Mouse (Mus musculus) embryonic facial prominence, embryonic 13.5 days (tissue): ENCODE data around the gene Trim56. TPM values are rescaled to one million over a fixed set of nuclear protein-coding genes. Genes with fewer than 3 reads are reported as not detected.
"Not testable (repeated sequence)": the region's sequence is repeated elsewhere in the genome, so short reads cannot be mapped to it uniquely, and the experiment has no call there.

Experiments used
- ATAC-seq: fragments of 200-750 bp; cut with Nextera tagmentation; 2 replicates; pipeline ENCODE4 v1.8.0; 2017; ENCODE audit warnings: low read depth; ENCODE audit not compliant: insufficient number of reproducible peaks, insufficient read depth, low FRiP score, low TSS enrichment
- H3K27ac ChIP-seq: fragments of 300-500 bp; sonication (generic); 2 replicates; pipeline ENCODE4 v1.5.1; 2015; ENCODE audit warnings: moderate library complexity, mild to moderate bottlenecking, inconsistent platforms
- H3K27me3 ChIP-seq: fragments of 300-500 bp; sonication (generic); 2 replicates; pipeline ENCODE4 v1.6.1; 2015; ENCODE audit warnings: mild to moderate bottlenecking, inconsistent platforms
- H3K36me3 ChIP-seq: fragments of 300-500 bp; sonication (generic); 2 replicates; pipeline ENCODE4 v1.6.1; 2015; ENCODE audit warnings: mild to moderate bottlenecking, inconsistent platforms
- H3K4me1 ChIP-seq: fragments of 300-500 bp; sonication (generic); 2 replicates; pipeline ENCODE4 v1.6.1; 2015; ENCODE audit warnings: inconsistent platforms
- H3K4me2 ChIP-seq: fragments of 300-500 bp; sonication (generic); 2 replicates; pipeline ENCODE4 v1.6.1; 2015; ENCODE audit warnings: moderate library complexity, mild to moderate bottlenecking, inconsistent platforms
- H3K4me3 ChIP-seq: fragments of 300-500 bp; sonication (generic); 2 replicates; pipeline ENCODE4 v1.5.1; 2015; ENCODE audit warnings: mild to moderate bottlenecking, inconsistent platforms
- H3K9ac ChIP-seq: fragments of 300-500 bp; sonication (generic); 2 replicates; pipeline ENCODE4 v1.6.1; 2015; ENCODE audit warnings: mild to moderate bottlenecking, inconsistent platforms
- H3K9me3 ChIP-seq: fragments of 300-500 bp; sonication (generic); 2 replicates; pipeline ENCODE4 v1.6.1; 2016; ENCODE audit warnings: inconsistent platforms
- WGBS: fragments of 180-500 bp; shearing (Covaris S2); methylation state at CpG from one replicate; pipeline ENCODE4 v1.1.7; 2015; ENCODE audit warnings: mixed read lengths; 5-methylcytosine and 5-hydroxymethylcytosine counted together
- polyA plus RNA-seq: library from polyadenylated mRNA; unstranded; fragments of >200 nt; fragmentation: Nextera tagmentation; extraction: Ambion mirVana; gene quantifications from 2 replicates; pipeline ENCODE4 v1.2.1, GENCODE M21; 2015

Gene Trim56
- polyA plus RNA-seq, 1 experiment from 2014 or later: 8.8 TPM

DNA sequence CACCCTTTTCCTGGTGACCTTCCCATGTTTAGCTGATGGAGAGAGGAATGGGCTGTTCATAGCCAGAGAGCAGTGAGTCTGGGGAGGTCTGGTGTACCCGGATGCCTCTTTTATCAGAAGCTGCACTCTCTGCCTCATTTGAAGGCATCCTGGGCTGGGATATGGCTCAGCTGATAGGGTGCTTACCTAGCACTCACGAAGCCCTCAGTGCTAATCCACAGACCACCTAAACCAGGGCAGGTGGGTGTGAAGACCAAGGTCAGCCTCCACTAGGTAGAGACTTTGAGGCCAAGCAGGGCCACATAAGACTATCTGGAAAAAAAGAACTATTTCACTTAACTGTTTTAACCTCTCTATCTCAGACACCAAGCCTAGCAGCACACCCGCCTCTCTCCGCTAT, 7.5 kb upstream of the Trim56 start:
- Histone ChIP-seq H3K27ac (no peak overlapping the region), H3K4me3 (no peak overlapping the region), H3K4me1 (peaks cover 8% of the 10 kb centered on the region; the same call in 1 of the 2 replicates), H3K4me2 (no peak overlapping the region), H3K27me3 (no peaks in the 10 kb centered on the region), H3K9ac (no peak overlapping the region), H3K9me3 (no peaks in the 10 kb centered on the region), H3K36me3 (no peaks in the 10 kb centered on the region)
- 85% methylated on average over 4 of the region's 4 CpGs for WGBS
- no peak for ATAC-seq

DNA sequence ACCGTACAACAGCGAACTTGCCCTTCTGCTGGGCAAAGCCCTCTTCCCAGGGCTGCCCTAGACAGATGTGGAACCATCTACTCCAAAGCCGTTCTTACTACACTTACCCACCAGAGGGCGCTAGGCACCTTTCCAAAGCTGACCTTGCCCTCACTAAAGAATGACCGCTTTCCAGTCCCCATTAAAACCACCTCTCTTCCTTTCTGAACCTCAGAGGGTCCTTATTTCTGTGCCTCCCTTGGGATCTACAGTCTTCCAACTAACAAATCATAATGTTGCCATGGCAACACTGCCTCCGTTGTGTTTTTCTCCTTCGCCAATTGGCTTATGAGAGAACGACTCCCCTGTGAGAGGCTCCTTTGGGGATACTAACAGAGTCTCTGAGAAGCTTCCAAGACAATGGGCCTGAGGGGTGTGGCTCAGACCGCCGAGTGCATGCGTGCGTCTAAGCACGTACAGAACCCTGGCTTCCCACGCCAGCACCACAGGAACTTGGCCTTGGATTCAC, 6.7 kb upstream of the Trim56 start:
- WGBS: 11% methylated on average over 14 of the region's 14 CpGs
- no peaks in the 10 kb centered on the region for H3K36me3 ChIP-seq
- H3K9me3 ChIP-seq: no peaks in the 10 kb centered on the region
- peak; percentile 48; the same call in 1 of the 2 replicates for ATAC-seq
- H3K4me1 ChIP-seq: peaks cover 8% of the 10 kb centered on the region; the same call in 1 of the 2 replicates
- no peaks in the 10 kb centered on the region for H3K27me3 ChIP-seq
- no peak overlapping the region; the same call in 1 of the 2 replicates for H3K4me2 ChIP-seq
- no peak overlapping the region for H3K9ac ChIP-seq
- no peak overlapping the region for H3K4me3 ChIP-seq
- no peak overlapping the region for H3K27ac ChIP-seq

DNA sequence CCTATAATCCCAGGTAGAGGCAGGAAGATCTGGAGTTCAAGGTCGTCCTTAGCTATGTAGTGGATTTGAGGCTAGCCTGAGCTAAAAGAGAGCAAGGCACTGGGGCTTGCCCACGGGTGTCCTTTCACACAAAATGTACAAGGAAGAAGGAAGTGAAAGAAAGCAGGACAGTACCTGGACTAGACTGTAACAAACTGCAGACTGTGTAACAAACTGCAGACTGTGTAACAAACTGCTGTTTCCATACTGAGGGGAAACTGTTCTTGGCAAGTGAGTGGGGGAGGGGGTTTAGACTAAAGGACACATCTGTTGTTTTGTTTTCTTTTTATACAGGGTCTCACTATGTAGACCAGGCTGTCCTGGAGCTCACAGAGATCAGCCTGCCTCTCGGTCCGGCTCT, 5.3 kb upstream of the Trim56 start:
- Histone ChIP-seq H3K9me3 (no peaks in the 10 kb centered on the region), H3K9ac (no peak overlapping the region), H3K27me3 (no peaks in the 10 kb centered on the region), H3K4me3 (no peak overlapping the region), H3K4me2 (no peak overlapping the region), H3K4me1 (peaks cover 13% of the 10 kb centered on the region; the same call in 1 of the 2 replicates), H3K36me3 (no peaks in the 10 kb centered on the region), H3K27ac (no peak overlapping the region)
- ATAC-seq: no peak
- WGBS: 71% methylated on average over 4 of the region's 4 CpGs

DNA sequence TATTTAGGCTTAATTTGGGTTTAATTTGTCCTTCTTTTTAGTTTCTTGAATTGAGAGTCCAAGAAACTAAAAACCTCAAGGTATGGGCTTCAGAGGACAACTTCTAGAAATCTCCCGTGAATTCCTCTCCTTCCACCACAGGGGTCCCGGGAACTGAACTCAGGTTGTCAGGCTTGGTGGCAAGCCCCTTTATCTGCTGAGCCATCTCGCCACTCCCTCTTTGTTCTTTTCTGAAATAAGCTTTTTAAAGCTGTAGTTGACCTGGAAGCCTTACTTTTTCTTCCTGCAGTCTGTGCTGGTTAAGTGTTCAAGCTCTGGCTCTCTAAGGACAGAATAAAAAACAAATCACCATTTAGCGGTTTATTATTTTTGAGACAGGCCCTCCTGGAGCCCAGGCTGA, 2.9 kb upstream of the Trim56 start:
- Histone ChIP-seq H3K9ac (no peak overlapping the region), H3K9me3 (no peaks in the 10 kb centered on the region), H3K4me2 (no peak overlapping the region), H3K27me3 (no peaks in the 10 kb centered on the region), H3K4me1 (peaks cover 25% of the 10 kb centered on the region), H3K36me3 (peaks cover 9% of the 10 kb centered on the region), H3K4me3 (no peak overlapping the region), H3K27ac (no peak overlapping the region)
- WGBS: 72% methylated on average over 4 of the region's 4 CpGs
- no peak for ATAC-seq

DNA sequence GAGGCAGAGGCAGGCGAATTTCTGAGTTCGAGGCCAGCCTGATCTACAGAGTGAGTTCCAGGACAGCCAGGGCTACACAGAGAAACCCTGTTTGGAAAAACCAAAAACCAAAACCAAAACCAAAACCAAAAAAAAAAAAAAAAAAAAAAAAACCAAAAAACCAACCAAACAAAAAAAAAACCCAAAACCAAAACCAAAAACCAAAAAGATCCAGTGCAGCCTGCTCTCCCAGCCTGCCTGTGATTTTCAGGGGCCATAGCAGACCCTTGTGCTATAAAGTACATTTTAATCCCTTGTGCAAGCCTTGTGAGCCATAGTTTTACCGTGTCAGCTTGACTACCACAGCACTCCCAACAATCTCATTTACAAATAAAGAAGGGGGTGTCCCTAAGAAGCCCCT, 2.0 kb upstream of the Trim56 start:
- WGBS: 85% methylated on average over 3 of the region's 3 CpGs
- H3K27me3 ChIP-seq, H3K4me2 ChIP-seq, ATAC-seq, H3K9me3 ChIP-seq, H3K27ac ChIP-seq, H3K9ac ChIP-seq, H3K4me3 ChIP-seq: not testable (repeated sequence)
- H3K4me1 ChIP-seq: peaks cover 25% of the 10 kb centered on the region
- peaks cover 18% of the 10 kb centered on the region for H3K36me3 ChIP-seq

DNA sequence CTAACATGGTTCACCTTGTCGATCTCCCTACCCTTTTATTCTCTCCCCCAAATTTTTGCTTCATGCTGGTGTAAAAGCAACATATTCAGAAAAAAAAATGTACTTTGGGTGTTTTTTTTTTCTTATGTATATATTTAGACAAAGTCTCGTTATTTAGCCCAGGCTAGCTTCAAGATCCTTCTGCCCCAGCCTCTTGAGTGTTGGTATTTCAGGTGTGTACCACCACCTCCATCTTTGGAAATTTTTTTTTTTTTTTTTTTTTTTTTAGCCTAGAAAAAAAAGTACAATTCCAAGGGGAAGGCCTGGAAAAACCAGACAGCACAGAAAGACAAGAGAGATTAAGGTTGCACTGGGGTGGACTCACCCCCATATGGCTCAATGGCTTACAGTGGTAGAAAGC, 978 bp upstream of the Trim56 start:
- peaks cover 17% of the 10 kb centered on the region for H3K4me1 ChIP-seq
- H3K9me3 ChIP-seq: no peaks in the 10 kb centered on the region
- H3K4me2 ChIP-seq: peak overlapping the region; percentile 80; the same call in 1 of the 2 replicates
- 72% methylated on average over 2 of the region's 2 CpGs for WGBS
- H3K27me3 ChIP-seq: no peaks in the 10 kb centered on the region
- no peak for ATAC-seq
- H3K4me3 ChIP-seq: no peak overlapping the region
- no peak overlapping the region for H3K9ac ChIP-seq
- H3K36me3 ChIP-seq: peaks cover 25% of the 10 kb centered on the region
- H3K27ac ChIP-seq: no peak overlapping the region

DNA sequence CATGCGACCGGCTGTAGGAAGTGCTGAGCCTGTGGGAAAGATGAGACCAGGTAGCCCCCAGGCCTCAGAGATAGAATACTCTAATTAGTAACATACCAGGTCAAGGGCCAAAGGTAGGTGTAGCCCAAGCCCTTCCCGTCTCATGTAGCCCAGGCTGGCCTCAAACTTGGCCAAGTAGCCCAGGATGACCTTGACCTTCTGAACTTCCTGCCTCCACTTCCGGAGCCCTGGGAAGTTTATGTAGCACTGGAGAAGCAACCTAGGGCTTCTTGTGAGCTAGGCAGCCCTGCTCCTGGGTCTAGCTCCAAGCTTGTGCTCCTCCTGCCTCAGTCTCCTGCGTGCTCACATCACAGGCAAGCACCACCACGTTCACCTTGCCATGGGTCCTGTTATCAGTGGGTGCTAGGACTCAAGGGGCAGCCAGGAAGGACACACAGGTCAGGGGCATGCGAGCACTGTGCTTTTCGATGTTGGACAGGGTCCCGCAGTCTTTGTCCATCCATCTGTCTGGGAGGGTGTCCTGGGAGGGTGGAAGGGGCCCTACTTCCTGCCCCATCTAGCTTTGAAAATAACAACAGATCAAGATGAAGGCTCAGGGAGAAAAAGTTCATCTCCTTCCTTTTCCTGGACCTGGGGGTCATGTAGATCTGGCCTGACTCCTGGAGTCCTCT, 983 bp downstream of the Trim56 start:
- no peak overlapping the region for H3K27ac ChIP-seq
- peak overlapping the region; percentile 80 for H3K4me2 ChIP-seq
- peak overlapping the region; percentile 84 for H3K9ac ChIP-seq
- peaks cover 17% of the 10 kb centered on the region for H3K4me1 ChIP-seq
- WGBS: 77% methylated on average over 9 of the region's 9 CpGs
- H3K9me3 ChIP-seq: no peaks in the 10 kb centered on the region
- no peak for ATAC-seq
- peaks cover 25% of the 10 kb centered on the region for H3K36me3 ChIP-seq
- H3K4me3 ChIP-seq: peak overlapping the region; percentile 61
- H3K27me3 ChIP-seq: no peaks in the 10 kb centered on the region

GRCm38 (mm10) chr5:137111542-137112408, 4.2 kb downstream of the Trim56 start:
- WGBS: 72% methylated on average over 5 of the region's 5 CpGs

GRCm38 (mm10) chr5:137110863-137111262, 5.1 kb downstream of the Trim56 start:
- no peak overlapping the region for H3K4me2 ChIP-seq
- no peak for ATAC-seq
- WGBS: 87% methylated on average over 12 of the region's 12 CpGs
- no peaks in the 10 kb centered on the region for H3K27me3 ChIP-seq
- no peak overlapping the region for H3K27ac ChIP-seq
- H3K9ac ChIP-seq: no peak overlapping the region
- H3K4me1 ChIP-seq: peaks cover 17% of the 10 kb centered on the region
- peaks cover 25% of the 10 kb centered on the region for H3K36me3 ChIP-seq
- no peaks in the 10 kb centered on the region for H3K9me3 ChIP-seq
- no peak overlapping the region for H3K4me3 ChIP-seq

More at GRCm38 (mm10) chr5:137111542-137112408, 4.2 kb downstream of the Trim56 start:
- no peaks in the 10 kb centered on the region for H3K27me3 ChIP-seq
- H3K4me2 ChIP-seq: no peak overlapping the region
- H3K27ac ChIP-seq: no peak overlapping the region
- H3K9me3 ChIP-seq: no peaks in the 10 kb centered on the region
- peaks cover 24% of the 10 kb centered on the region for H3K4me1 ChIP-seq
- peaks cover 25% of the 10 kb centered on the region for H3K36me3 ChIP-seq
- no peak for ATAC-seq
- no peak overlapping the region for H3K4me3 ChIP-seq
- H3K9ac ChIP-seq: no peak overlapping the region

DNA sequence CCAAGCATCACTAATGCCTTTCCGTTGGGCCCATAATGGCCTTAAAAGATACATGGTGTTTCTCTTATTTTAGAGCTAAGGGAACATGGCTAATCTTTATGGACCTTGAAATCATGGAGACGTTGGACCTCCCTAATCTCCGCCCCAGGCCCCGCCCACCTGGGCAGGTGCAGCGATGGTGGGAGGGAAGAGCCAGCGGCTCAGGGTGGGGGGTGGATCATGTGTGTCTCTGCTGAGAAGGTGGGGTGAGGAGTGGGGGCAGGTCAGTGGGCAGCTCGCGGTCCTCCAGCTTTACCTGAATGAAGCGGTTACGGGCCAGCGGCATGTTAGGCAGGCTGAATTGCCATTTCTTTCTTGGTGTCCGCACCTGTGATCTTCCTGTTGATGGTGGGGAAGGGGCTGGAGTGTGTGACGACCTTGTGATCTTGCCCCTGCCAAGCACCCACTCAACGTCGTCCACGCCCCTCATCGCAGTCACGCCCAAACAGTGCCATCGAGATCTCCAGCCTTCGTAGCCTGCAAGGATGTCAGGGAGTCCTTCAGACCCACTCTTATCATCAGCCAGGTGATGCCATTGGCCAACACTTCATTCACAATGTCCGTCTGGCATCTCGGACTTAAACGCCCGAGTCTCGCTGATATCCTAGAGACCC, 5.9 kb downstream of the Trim56 start:
- Histone ChIP-seq H3K4me3 (no peak overlapping the region), H3K4me1 (peaks cover 11% of the 10 kb centered on the region), H3K9me3 (no peaks in the 10 kb centered on the region), H3K4me2 (no peak overlapping the region), H3K27ac (no peak overlapping the region), H3K36me3 (peaks cover 25% of the 10 kb centered on the region), H3K9ac (no peak overlapping the region), H3K27me3 (no peaks in the 10 kb centered on the region)
- 52% methylated on average over 25 of the region's 25 CpGs for WGBS
- ATAC-seq: no peak

- Histone ChIP-seq H3K4me3 (no peak overlapping the region), H3K4me2 (no peak overlapping the region), H3K27ac (no peak overlapping the region), H3K9me3 (no peaks in the 10 kb centered on the region), H3K9ac (no peak overlapping the region), H3K36me3 (peaks cover 8% of the 10 kb centered on the region), H3K27me3 (no peaks in the 10 kb centered on the region), H3K4me1 (peaks cover 10% of the 10 kb centered on the region)
- 47% methylated on average over 6 of the region's 6 CpGs for WGBS
- ATAC-seq: no peak
These were observed 7.9 kb downstream of the Trim56 start for GRCm38 (mm10) chr5:137108111-137108510.
